Mouse (Mus musculus) hematopoietic stem cell, adult 5-6 weeks (primary cell): ENCODE results near the gene Sun1. TPM values are rescaled to one million over a fixed set of nuclear protein-coding genes. Genes with fewer than 3 reads are reported as not detected.

Experiments
- ATAC-seq, 2 experiments: fragments of 125-278 bp in 1 of 2; replicated peaks in 1 of 2; 2 replicates each; pipeline ENCODE4 v1.8.0; 2016 to 2017; ENCODE audit warnings: inconsistent platforms in 2 of 2, mild to moderate bottlenecking in 2 of 2, moderate number of reproducible peaks in 2 of 2, low read depth in 1 of 2, moderate TSS enrichment in 1 of 2; ENCODE audit not compliant: low FRiP score in 2 of 2, poor library complexity in 2 of 2, severe bottlenecking in 2 of 2, insufficient read depth in 1 of 2, low TSS enrichment in 1 of 2
- total RNA-seq: library from RNA; stranded (forward); fragments of 172-1452, 232-1000 nt; gene quantifications from 2 replicates; pipeline ENCODE4 v1.2.3, GENCODE M21; 2017

Sun1 gene
- total RNA-seq, 1 experiment from 2014 or later: 39.6 TPM

- ATAC-seq: no peak
Observed at GRCm38 (mm10) chr5:139258371-139259035, 58.1 kb downstream of the Sun1 start.

DNA sequence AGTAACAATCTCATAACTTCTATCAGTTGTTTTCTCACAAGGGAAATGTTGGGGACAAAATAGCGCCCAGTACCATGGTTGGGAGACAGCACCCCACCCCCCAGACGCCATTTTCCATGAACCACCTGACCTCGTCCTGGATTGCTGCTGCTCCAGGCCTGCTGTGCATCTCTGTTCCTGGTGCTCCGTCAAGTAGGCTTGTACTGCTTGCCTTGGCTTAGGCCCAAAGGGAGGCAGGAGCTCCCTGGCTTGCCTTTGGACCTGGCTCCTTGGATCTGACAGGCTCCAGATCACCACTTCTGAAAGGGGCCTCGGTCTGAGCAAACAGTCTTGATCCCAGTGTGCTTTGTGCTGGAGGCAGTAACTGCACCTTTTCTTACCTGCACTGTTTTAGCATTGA lies 59.4 kb downstream of the Sun1 start:
- no peak for ATAC-seq

GRCm38 (mm10) chr5:139261403-139261802 lies 61.0 kb downstream of the Sun1 start:
- no peak for ATAC-seq

DNA sequence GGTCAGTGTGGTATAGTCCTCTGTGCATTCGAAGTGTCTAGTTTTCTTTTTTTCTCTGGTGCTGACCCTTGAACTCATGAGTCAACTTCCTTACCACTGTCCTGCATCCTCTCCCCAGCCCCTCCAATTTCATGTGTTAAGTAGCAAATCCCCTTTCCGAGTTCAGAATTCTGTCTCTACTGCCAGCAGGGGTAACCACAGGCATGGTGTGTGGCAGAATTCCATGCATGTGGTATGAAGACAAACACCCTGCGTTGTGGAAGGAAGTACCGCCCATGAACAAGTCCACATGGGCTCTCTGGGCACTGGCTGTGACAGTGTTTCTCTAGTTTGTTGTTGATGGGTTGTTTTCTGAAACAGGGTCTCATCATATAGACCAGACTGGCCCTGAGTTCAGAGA lies 67.2 kb downstream of the Sun1 start:
- no peak for ATAC-seq

- no peak for ATAC-seq
Observed at GRCm38 (mm10) chr5:139270806-139271521, 70.5 kb downstream of the Sun1 start.

GRCm38 (mm10) chr5:139271994-139272554 lies 71.6 kb downstream of the Sun1 start:
- no peak for ATAC-seq

DNA sequence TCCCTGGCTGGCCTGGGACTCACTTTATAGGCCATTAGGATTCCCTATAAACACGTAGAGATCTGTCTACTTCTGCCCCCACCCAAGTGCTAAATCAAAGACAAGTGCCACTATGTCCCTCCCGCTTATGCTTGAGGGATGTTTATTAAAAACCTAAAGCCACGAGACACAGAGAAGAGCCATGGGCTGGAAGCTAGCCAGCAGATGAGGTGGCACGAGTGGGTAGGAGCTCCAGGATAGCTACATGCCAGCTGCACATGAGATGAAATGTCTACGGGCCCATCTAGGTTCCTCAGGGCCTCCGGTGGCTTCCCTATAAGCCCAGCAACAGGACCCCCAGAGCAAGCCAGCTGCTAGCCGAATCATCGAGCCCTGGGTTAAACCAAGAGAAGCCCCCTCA lies 76.8 kb downstream of the Sun1 start:
- ATAC-seq: no peak

- ATAC-seq: no peak
Observed at GRCm38 (mm10) chr5:139281373-139282112, 81.1 kb downstream of the Sun1 start.

- peak; percentile 66 to 72 for ATAC-seq
Observed at GRCm38 (mm10) chr5:139282191-139282590, 81.8 kb downstream of the Sun1 start.

DNA sequence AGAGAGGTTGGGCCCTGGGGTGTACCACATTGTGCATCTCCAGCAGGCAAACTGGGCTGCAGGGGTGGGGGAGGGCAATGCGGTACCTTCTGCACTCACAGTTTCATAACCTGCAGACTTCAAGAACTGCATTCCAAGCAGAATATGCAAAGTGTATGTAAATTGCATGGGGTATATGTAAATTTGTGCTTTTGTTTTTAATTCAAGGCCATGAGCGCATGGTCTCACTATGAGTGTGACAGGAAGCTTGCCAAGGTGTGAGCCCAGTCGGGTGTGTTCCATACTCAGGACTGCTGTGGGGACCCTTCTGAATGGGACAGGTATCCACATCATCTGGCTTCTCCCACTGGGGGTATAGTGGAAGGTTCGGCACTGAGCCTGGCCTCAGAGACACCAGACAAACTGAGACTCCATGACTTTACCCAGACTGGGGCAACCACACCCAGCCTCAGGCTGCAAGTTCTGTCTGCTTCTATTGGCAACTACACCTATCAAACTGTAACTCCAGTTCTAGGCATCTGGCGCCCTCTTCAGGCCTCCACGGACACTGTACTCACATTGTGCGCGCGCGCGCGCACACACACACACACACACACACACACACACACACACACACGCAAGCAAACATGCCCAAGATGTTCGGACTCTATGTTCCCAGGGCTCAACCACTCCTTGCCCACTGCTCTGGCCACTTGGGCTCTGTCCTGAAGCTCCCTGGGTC lies 83.2 kb downstream of the Sun1 start:
- ATAC-seq: no peak

GRCm38 (mm10) chr5:139285383-139286067 lies 85.1 kb downstream of the Sun1 start:
- ATAC-seq: no peak

DNA sequence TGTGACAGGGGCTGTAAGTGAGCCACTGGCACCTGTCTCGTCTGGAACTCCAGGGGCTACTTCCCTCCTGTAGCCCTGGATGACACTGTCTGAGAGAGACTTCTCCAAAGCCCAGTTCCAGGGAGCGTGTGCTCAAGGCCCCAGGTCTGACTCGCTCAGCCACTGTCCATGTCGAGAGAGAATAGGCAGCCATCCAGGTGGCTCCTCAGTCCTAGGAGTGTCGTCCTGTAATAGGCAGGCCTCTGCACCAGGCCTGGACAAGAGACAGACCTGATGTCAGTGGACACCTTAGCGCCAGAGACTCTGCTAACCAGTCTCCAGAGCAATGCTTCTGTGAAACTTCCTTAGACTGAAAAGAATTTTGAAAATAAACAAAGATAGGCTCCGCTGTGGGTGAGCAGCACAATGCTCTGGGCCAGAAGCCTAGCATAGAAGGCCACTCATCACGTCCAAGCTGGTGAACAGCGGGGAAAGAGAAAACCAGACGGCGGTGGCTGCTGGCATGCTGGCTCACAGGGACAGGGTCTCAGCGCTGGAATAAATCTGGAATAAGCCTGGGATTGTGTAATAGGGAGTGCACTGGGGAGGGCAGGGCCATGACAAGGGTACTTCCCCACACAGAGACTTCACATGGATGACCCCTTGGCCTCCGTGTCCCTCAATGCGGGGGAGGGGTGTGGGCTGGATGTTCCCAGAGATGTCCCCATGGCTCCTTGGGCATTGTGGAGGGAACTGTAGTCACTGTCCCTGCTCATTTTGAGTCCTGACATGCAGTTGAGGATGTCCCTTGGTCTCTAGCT lies 85.9 kb downstream of the Sun1 start:
- ATAC-seq: no peak

- ATAC-seq: peak; percentile 83
Observed at GRCm38 (mm10) chr5:139287099-139287498, 86.7 kb downstream of the Sun1 start.

- ATAC-seq: no peak
Observed at GRCm38 (mm10) chr5:139287787-139288186, 87.3 kb downstream of the Sun1 start.

DNA sequence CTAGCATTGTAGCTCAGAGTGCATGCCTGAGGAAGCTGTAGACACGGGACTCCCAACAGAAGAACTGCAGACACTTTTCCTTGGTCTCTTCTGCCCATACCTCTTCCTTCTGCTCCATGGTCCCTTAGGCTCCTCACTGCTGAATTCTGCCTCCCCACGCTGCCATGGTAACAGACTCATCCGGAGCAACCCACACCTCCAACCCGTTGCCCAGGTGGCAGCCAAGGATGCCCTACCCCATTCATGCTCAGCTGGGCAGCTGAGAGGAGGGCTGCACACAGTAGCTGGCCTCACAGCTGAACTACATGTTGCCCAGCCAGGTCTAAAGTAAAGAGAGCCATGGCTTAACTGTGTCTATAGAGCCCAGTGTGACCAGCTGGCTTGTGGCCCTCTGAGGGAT lies 88.2 kb downstream of the Sun1 start:
- ATAC-seq: no peak

DNA sequence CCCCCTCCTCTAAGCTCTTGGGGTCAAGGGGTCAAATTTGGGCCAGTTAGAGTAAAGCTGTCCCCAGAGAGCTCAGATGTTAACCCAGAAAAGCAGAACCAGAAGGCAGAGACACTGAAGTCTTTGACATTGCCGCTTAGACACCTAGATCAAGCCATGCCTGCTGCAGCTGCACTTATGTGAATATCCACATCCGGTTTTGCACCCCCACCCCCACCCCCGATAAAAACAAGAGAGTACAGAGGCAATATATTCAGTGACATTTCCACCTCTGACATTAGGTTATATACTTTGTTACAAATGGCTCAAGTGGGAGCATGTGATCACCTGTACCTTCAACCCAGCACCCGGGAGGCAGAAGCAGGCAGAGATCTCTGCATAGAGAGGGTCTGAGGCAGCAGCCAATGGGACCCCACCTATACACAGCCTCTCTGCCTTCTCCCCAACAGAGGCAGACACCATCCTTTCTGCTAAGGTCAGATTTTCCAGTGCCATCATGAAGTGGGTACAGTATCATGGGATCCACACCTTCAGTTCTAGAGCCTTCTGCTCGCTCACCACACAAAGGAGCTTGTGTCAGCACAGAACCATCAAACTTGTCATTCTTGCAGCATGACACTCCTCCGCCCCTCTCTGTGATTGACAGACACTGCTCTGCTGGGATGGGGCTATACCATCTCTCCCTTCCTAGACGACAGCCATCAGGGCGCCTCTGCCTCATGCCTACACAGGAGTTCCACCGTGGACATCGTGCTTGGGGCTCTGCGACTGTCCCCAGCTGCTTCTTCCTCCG lies 90.2 kb downstream of the Sun1 start:
- no peak for ATAC-seq
